Mouse (Mus musculus) neural tube, embryonic 11.5 days (tissue): ENCODE results near the gene Pde4a. TPM values are rescaled to one million over a fixed set of nuclear protein-coding genes. Genes with fewer than 3 reads are reported as not detected.

Experiments used
- ATAC-seq: fragments of 200-750 bp; cut with Nextera tagmentation; 2 replicates; pipeline ENCODE4 v1.8.0; 2017; ENCODE audit warnings: moderate number of reproducible peaks, mild to moderate bottlenecking, moderate TSS enrichment, moderate library complexity; ENCODE audit not compliant: insufficient read depth, low FRiP score, low TSS enrichment
- DNase-seq: peaks from one replicate; pipeline ENCODE4 v3.0.0-alpha.2; 2015; ENCODE audit warnings: low spot score
- H3K27ac ChIP-seq: fragments of 300-500 bp; sonication (generic); 2 replicates; pipeline ENCODE4 v1.5.1; 2014; ENCODE audit warnings: low read depth, mild to moderate bottlenecking, low read length
- H3K27me3 ChIP-seq: fragments of 300-500 bp; sonication (generic); 2 replicates; pipeline ENCODE4 v1.6.1; 2014; ENCODE audit warnings: mild to moderate bottlenecking, low read length, mixed read lengths; ENCODE audit not compliant: control insufficient read depth, insufficient read depth
- H3K36me3 ChIP-seq: fragments of 300-500 bp; sonication (generic); 2 replicates; pipeline ENCODE4 v1.6.1; 2014; ENCODE audit warnings: mild to moderate bottlenecking, low read length, moderate library complexity, mixed read lengths; ENCODE audit not compliant: control insufficient read depth, insufficient read depth
- H3K4me1 ChIP-seq: fragments of 300-500 bp; sonication (generic); 2 replicates; pipeline ENCODE4 v1.6.1; 2014; ENCODE audit warnings: low read length, mixed read lengths; ENCODE audit not compliant: control insufficient read depth, insufficient read depth
- H3K4me2 ChIP-seq: fragments of 300-500 bp; sonication (generic); 2 replicates; pipeline ENCODE4 v1.6.1; 2014; ENCODE audit warnings: low read depth, mild to moderate bottlenecking, moderate library complexity
- H3K4me3 ChIP-seq: fragments of 300-500 bp; sonication (generic); 2 replicates; pipeline ENCODE4 v1.5.1; 2014; ENCODE audit warnings: low read depth, low read length
- H3K9ac ChIP-seq: fragments of 300-500 bp; sonication (generic); 2 replicates; pipeline ENCODE4 v1.6.1; 2014; ENCODE audit warnings: mild to moderate bottlenecking, low read length
- H3K9me3 ChIP-seq: fragments of 300-500 bp; sonication (generic); 2 replicates; pipeline ENCODE4 v1.6.1; 2016; ENCODE audit warnings: low read length; ENCODE audit not compliant: control insufficient read depth
- WGBS: fragments of 180-500 bp; shearing (Covaris S2); extraction: QIAGEN DNeasy Blood & Tissue Kit; methylation state at CpG from one replicate; pipeline ENCODE4 v1.1.7; 2014; 5-methylcytosine and 5-hydroxymethylcytosine counted together
- polyA plus RNA-seq: library from polyadenylated mRNA; unstranded; fragments of >200 nt; fragmentation: Nextera tagmentation; extraction: Ambion mirVana; gene quantifications from 2 replicates; pipeline ENCODE4 v1.2.1, GENCODE M21; 2014

Pde4a gene
- polyA plus RNA-seq, 1 experiment from 2014 or later, result 7.5 TPM

DNA sequence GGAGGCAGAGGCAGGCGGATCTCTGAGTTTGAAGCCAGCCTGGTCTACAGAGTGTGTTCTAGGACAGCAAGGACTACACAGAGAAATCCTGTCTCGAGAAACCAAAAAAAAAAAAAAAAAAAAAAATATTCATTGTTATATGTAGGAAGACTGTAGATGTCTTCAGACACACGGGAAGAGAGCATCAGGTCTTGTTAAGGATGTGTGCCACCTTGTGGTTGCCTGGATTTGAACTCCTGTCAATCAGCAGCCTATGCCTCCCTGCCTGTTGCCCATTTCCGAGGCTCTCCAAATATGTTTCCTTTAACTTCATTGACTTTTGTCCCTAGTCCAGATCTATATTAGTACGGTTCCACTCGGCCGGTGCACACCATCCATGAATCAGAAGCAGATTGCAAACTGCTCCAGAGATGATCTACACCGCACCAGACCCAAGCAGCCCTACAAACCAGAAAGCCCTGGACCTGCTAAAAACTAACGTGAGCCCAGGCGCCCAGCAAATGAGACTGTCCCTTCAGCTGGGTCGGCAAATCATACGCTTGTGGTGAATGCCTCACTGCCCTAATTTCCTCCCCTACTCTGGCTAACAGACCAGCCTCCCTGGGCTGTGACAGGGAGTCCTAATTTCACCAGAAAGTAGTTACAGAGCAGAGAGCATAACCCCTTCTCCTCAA is 33.3 kb upstream of the Pde4a start:
- H3K4me2 ChIP-seq, result no peak overlapping the region
- H3K9me3 ChIP-seq, result no peaks in the 10 kb centered on the region
- no peak for DNase-seq
- WGBS, result 84% methylated on average over 12 of the region's 12 CpGs
- no peak for ATAC-seq
- no peak overlapping the region for H3K27ac ChIP-seq
- H3K9ac ChIP-seq, result no peak overlapping the region
- no peak overlapping the region for H3K4me3 ChIP-seq
- H3K27me3 ChIP-seq, result no peaks in the 10 kb centered on the region
- no peaks in the 10 kb centered on the region for H3K36me3 ChIP-seq
- 0 out of 2 replicates have a peak, but pooled peaks cover 2% of the 10 kb centered on the region for H3K4me1 ChIP-seq

DNA sequence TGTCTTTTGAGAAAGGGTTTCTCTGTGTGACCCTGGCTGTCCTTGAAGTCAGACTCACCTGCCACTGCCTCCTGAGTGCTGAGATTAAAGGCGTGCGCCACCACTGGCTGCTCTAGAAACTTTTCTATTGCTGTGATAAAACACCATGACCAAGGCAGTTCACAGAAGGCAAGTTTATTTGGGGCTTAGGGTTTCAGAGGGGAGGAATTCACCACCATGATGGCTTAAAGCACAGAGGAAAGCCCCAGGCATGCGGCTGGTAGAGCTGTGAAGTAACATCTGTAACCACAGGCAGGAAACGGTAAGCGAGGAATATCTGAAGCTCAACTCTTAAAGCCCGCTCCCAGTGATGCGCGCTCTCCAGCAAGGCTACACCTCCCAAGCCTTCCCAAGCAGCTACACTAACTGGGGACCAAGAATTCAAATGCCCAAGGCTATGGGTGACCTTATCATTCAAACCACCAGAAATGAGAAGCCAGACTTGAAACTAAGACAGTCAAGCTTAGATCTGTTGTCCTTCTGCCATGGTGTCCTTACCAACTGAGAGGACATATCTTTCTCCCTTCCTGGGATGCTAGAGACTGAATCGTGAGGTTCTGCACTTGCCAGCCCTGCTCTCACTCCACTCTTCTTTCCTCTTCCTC is 32.3 kb upstream of the Pde4a start:
- WGBS, result 88% methylated on average over 9 of the region's 9 CpGs
- H3K4me3 ChIP-seq, result no peak overlapping the region
- H3K36me3 ChIP-seq, result peaks cover 2% of the 10 kb centered on the region; the same call in 1 of the 2 replicates
- H3K9me3 ChIP-seq, result no peaks in the 10 kb centered on the region
- no peak overlapping the region for H3K27ac ChIP-seq
- DNase-seq (no peak), ATAC-seq (no peak)
- no peaks in the 10 kb centered on the region for H3K27me3 ChIP-seq
- H3K4me2 ChIP-seq, result no peak overlapping the region
- 0 out of 2 replicates have a peak, but pooled peaks cover 2% of the 10 kb centered on the region for H3K4me1 ChIP-seq
- no peak overlapping the region for H3K9ac ChIP-seq

DNA sequence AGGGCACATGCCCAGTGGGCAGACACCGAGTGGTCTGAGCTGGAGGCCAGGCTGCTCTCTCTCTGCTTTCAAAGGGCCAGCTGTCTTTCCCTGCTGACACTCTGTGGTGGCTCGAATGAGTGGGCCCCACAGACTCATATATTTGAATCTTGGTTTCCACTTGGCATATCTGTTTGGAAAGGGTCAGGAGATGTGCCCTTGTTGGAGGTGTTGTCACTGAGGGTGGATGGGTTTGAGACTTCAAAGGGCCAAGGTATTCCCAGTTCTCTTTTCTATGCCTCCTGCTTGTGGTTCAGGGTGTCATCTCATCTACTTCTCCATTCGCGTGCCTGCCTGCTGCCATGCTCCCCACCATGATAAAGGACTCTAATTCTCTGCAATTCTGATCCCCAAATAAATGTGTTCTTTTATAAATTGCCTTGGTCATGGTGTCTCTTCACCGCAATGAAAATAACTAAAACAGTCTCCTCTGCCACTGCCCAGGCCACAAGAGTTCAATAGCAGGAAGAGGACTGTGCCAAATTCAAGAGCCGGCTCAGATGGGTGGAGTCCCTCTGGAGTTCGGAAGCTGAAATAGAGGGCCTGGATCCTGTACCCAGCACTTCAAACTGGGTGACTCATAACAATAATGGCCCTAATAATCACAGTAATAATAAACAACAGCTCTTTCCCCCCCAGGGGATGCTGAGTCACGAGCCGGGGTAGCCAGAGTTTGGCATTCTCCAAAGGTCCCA is 30.8 kb upstream of the Pde4a start:
- Histone ChIP-seq H3K4me1 (0 out of 2 replicates have a peak, but pooled peaks cover 2% of the 10 kb centered on the region), H3K4me2 (no peak overlapping the region), H3K9ac (no peak overlapping the region), H3K27me3 (no peaks in the 10 kb centered on the region), H3K36me3 (peaks cover 8% of the 10 kb centered on the region), H3K9me3 (no peaks in the 10 kb centered on the region), H3K27ac (no peak overlapping the region), H3K4me3 (no peak overlapping the region)
- no peak for ATAC-seq
- no peak for DNase-seq
- 82% methylated on average over 9 of the region's 9 CpGs for WGBS

DNA sequence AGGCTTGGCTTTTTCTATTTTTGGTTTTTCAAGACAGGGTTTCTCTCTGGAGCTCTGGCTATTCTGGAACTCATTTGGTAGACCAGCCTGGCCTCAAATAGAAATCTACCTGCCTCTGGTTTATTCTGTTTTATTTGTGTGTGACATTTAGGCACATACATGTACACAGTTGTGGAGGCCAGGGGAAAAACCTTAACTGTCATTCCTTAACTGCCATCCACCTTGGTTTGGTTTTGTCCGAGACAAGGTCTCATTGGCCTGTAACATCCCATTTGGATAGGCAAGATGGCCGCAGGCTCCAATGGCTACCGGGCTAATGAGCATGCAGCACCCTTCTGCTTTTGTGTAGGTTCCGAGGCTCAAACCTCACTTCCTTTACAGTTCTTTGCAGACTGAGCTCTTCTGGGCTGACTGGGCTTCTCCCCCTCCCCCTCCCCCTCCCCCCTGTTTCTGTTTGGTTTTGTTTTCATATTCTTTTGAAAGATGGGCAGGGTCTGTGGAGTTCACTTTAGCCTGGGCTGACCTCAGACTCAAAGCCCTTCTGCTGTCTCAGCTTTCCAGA is 30.1 kb upstream of the Pde4a start:
- Histone ChIP-seq H3K9ac (no peak overlapping the region), H3K36me3 (peaks cover 11% of the 10 kb centered on the region), H3K4me3 (no peak overlapping the region), H3K4me2 (no peak overlapping the region), H3K4me1 (0 out of 2 replicates have a peak, but pooled peaks cover 2% of the 10 kb centered on the region), H3K27ac (no peak overlapping the region), H3K9me3 (no peaks in the 10 kb centered on the region), H3K27me3 (no peaks in the 10 kb centered on the region)
- DNase-seq (no peak), ATAC-seq (no peak)
- WGBS, result 78% methylated on average over 4 of the region's 4 CpGs

DNA sequence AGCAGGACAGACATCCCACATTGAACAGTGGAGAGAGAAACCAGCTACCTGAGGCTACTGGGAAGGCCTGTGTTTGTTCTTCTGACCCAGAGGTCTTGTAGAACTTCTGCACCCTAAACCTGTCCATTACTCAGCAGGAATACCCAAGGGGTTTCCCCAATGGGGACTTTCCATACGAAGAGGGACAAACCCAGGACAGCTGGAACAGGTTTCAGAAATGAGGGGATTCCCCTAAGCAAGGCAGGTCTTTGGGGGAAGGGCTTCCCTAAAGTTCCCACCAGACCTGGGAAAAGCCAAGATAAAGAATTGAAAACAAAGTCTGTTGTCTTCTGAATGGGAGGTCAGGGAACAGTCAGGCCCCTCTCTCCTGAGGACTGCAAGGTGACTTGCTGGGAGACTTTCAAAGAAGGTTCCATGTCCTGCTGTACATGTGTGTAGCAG is 29.6 kb upstream of the Pde4a start:
- Histone ChIP-seq H3K4me2 (no peak overlapping the region), H3K4me3 (no peak overlapping the region), H3K27ac (no peak overlapping the region), H3K36me3 (peaks cover 13% of the 10 kb centered on the region), H3K9ac (no peak overlapping the region), H3K4me1 (no peaks in the 10 kb centered on the region), H3K27me3 (no peaks in the 10 kb centered on the region), H3K9me3 (no peaks in the 10 kb centered on the region)
- ATAC-seq (no peak), DNase-seq (no peak)
- WGBS, result 75% methylated on average over 1 of the region's 1 CpGs

DNA sequence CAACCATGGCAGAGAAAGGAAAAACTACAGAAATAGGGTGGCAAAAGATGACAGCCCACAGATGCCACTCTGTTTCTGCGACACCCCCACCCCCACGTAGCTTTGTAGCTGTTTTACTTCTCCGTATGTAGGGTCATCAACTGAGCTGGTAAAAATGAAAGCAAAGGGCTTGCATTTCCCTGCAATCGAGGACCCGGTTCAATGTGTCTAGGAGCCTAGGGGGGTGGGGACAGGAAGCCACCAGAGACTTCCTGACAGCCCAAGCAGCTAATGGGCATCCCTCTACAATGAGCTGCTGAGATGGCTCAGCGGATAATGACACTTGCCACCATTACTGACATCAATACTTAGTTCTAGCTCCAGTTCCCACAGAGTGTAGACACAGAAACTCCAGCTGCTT is 29.1 kb upstream of the Pde4a start:
- Histone ChIP-seq H3K27me3 (no peaks in the 10 kb centered on the region), H3K4me2 (no peak overlapping the region), H3K4me1 (no peaks in the 10 kb centered on the region), H3K27ac (no peak overlapping the region), H3K4me3 (no peak overlapping the region), H3K9me3 (no peaks in the 10 kb centered on the region), H3K9ac (no peak overlapping the region), H3K36me3 (peaks cover 13% of the 10 kb centered on the region)
- DNase-seq, result no peak
- no peak for ATAC-seq
- 83% methylated on average over 6 of the region's 6 CpGs for WGBS

DNA sequence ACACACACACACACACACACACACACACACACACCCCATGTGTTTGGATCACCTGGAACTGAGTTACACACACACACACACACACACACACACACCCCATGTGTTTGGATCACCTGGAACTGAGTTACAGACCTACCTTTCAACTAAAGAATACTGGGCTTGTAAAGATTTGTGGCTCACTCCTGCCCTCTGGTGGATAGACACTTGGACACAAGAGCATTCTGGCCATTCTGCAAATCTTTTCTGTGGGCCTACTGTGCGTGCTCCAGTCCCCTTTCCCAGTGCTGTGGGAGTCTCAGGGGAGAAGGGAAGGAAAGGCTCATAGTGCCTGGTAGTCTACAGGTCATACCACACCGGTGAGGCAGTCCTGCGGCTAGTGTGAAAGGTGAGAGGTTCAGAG is 28.3 kb upstream of the Pde4a start:
- DNase-seq (peak; percentile 63), ATAC-seq (peak; percentile 48; the same call in 1 of the 2 replicates)
- Histone ChIP-seq H3K9ac (no peak overlapping the region), H3K4me1 (no peaks in the 10 kb centered on the region), H3K4me3 (no peak overlapping the region), H3K9me3 (no peaks in the 10 kb centered on the region), H3K36me3 (peaks cover 19% of the 10 kb centered on the region), H3K27ac (no peak overlapping the region), H3K27me3 (no peaks in the 10 kb centered on the region), H3K4me2 (no peak overlapping the region)
- WGBS, result 54% methylated on average over 3 of the region's 3 CpGs

DNA sequence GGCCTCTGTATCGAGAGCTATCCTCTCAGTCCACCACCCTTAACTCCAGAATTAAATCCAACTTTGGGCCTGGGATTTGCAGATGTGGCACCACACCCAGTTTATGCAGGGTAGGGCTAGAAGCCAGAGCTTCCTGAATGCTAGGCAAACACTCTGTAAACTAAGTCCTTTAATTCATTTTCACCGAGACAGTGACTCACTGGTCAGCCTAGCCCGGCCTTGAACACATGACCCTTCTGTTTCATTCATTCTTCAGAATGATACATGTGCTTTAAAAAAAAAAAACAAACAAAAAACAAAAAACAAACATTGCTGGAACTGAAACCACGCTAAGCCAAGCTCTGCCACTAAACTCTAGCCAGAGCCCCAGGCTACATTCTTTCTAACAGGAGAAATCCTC is 27.1 kb upstream of the Pde4a start:
- Histone ChIP-seq H3K9me3 (no peaks in the 10 kb centered on the region), H3K4me2 (no peak overlapping the region), H3K4me3 (no peak overlapping the region), H3K27me3 (no peaks in the 10 kb centered on the region), H3K27ac (no peak overlapping the region), H3K36me3 (peaks cover 28% of the 10 kb centered on the region), H3K9ac (no peak overlapping the region), H3K4me1 (no peaks in the 10 kb centered on the region)
- 90% methylated on average over 4 of the region's 4 CpGs for WGBS
- DNase-seq (no peak), ATAC-seq (no peak)
